Mouse (Mus musculus): Measurements from ENCODE around the gene Prkch. TPM values are rescaled to one million over a fixed set of nuclear protein-coding genes. Genes with fewer than 3 reads are reported as not detected.

Gene Prkch
- polyA plus RNA-seq, 1 experiment = 0.02 TPM

GRCm38 (mm10) chr12:73687077-73688035 lies 102.8 kb downstream of the Prkch start:
- TF ChIP-seq USF1 (IDR thresholded peaks at IDR 0.05; ENCODE audit: low read depth) (no peak), FOSL1 (IDR thresholded peaks at IDR 0.05; ENCODE audit: insufficient read depth, low read length, poor library complexity, severe bottlenecking) (no peak), CEBPB (IDR thresholded peaks at IDR 0.05; ENCODE audit: low read depth) (peak; percentile 6), MYOD1 (IDR thresholded peaks at IDR 0.05; ENCODE audit: control insufficient read depth, insufficient read length, low read depth) (no peak), MYOG (IDR thresholded peaks at IDR 0.05; ENCODE audit: control insufficient read depth, extremely low read depth, insufficient read length) (no peak), CTCF (IDR thresholded peaks at IDR 0.05; ENCODE audit: control insufficient read depth, insufficient read depth, insufficient read length) (no peak), MAX (IDR thresholded peaks at IDR 0.05) (no peak)
- H3K36me3 ChIP-seq (ENCODE audit: control insufficient read depth, insufficient read depth) = no peaks in the 10 kb centered on the region

GRCm38 (mm10) chr12:73692321-73692720 lies 107.7 kb downstream of the Prkch start:
- Histone ChIP-seq H3K27me3 (ENCODE audit: control insufficient read depth, insufficient read depth, insufficient read length) (peaks cover 11% of the 10 kb centered on the region), H3K4me3 (ENCODE audit: insufficient read depth, poor library complexity, severe bottlenecking) (no peak overlapping the region)
- TF ChIP-seq MAX (IDR thresholded peaks at IDR 0.05) (no peak), CEBPB (IDR thresholded peaks at IDR 0.05; ENCODE audit: low read depth) (no peak), USF1 (IDR thresholded peaks at IDR 0.05; ENCODE audit: low read depth) (no peak), CTCF (IDR thresholded peaks at IDR 0.05; ENCODE audit: control insufficient read depth, insufficient read depth, insufficient read length) (no peak), MYOD1 (IDR thresholded peaks at IDR 0.05; ENCODE audit: control insufficient read depth, insufficient read length, low read depth) (no peak), MYOG (IDR thresholded peaks at IDR 0.05; ENCODE audit: control insufficient read depth, extremely low read depth, insufficient read length) (no peak), FOSL1 (IDR thresholded peaks at IDR 0.05; ENCODE audit: insufficient read depth, low read length, poor library complexity, severe bottlenecking) (no peak)

More at GRCm38 (mm10) chr12:73687077-73688035, 102.8 kb downstream of the Prkch start:
- Histone ChIP-seq H3K79me2 (ENCODE audit: control insufficient read depth, insufficient read depth) (no peaks in the 10 kb centered on the region), H3K79me3 (ENCODE audit: low read depth) (no peaks in the 10 kb centered on the region), H3ac (ENCODE audit: control insufficient read depth, insufficient read length, low read depth) (no peak overlapping the region), H3K27me3 (ENCODE audit: control insufficient read depth, insufficient read depth, insufficient read length) (peaks cover 34% of the 10 kb centered on the region), H3K4me3 (ENCODE audit: insufficient read depth, poor library complexity, severe bottlenecking) (no peak overlapping the region)

GRCm38 (mm10) chr12:73693347-73693746 lies 108.8 kb downstream of the Prkch start:
- Histone ChIP-seq H3K79me2 (ENCODE audit: control insufficient read depth, insufficient read depth) (no peaks in the 10 kb centered on the region), H3K4me3 (ENCODE audit: insufficient read depth, poor library complexity, severe bottlenecking) (no peak overlapping the region), H3ac (ENCODE audit: control insufficient read depth, insufficient read length, low read depth) (no peak overlapping the region), H3K79me3 (ENCODE audit: low read depth) (no peaks in the 10 kb centered on the region), H3K27me3 (ENCODE audit: control insufficient read depth, insufficient read depth, insufficient read length) (peaks cover 9% of the 10 kb centered on the region), H3K36me3 (ENCODE audit: control insufficient read depth, insufficient read depth) (no peaks in the 10 kb centered on the region)
- TF ChIP-seq MYOG (IDR thresholded peaks at IDR 0.05; ENCODE audit: control insufficient read depth, extremely low read depth, insufficient read length) = no peak
- TF ChIP-seq FOSL1 (IDR thresholded peaks at IDR 0.05; ENCODE audit: insufficient read depth, low read length, poor library complexity, severe bottlenecking) = no peak
- TF ChIP-seq CTCF (IDR thresholded peaks at IDR 0.05; ENCODE audit: control insufficient read depth, insufficient read depth, insufficient read length) = peak; percentile 12

More at GRCm38 (mm10) chr12:73692321-73692720, 107.7 kb downstream of the Prkch start:
- H3ac ChIP-seq (ENCODE audit: control insufficient read depth, insufficient read length, low read depth) = no peak overlapping the region
- H3K79me2 ChIP-seq (ENCODE audit: control insufficient read depth, insufficient read depth) = no peaks in the 10 kb centered on the region
- no peaks in the 10 kb centered on the region for H3K79me3 ChIP-seq (ENCODE audit: low read depth)
- H3K36me3 ChIP-seq (ENCODE audit: control insufficient read depth, insufficient read depth) = no peaks in the 10 kb centered on the region

GRCm38 (mm10) chr12:73694690-73695089 lies 110.1 kb downstream of the Prkch start:
- TF ChIP-seq MYOD1 (IDR thresholded peaks at IDR 0.05; ENCODE audit: control insufficient read depth, insufficient read length, low read depth) = no peak
- no peak for TF ChIP-seq MAX (IDR thresholded peaks at IDR 0.05)
- no peak for TF ChIP-seq FOSL1 (IDR thresholded peaks at IDR 0.05; ENCODE audit: insufficient read depth, low read length, poor library complexity, severe bottlenecking)
- no peak for TF ChIP-seq USF1 (IDR thresholded peaks at IDR 0.05; ENCODE audit: low read depth)
- TF ChIP-seq CTCF (IDR thresholded peaks at IDR 0.05; ENCODE audit: control insufficient read depth, insufficient read depth, insufficient read length) = no peak
- TF ChIP-seq CEBPB (IDR thresholded peaks at IDR 0.05; ENCODE audit: low read depth) = no peak
- H3K27me3 ChIP-seq (ENCODE audit: control insufficient read depth, insufficient read depth, insufficient read length) = peaks cover 3% of the 10 kb centered on the region
- H3K36me3 ChIP-seq (ENCODE audit: control insufficient read depth, insufficient read depth) = no peaks in the 10 kb centered on the region
- no peaks in the 10 kb centered on the region for H3K79me2 ChIP-seq (ENCODE audit: control insufficient read depth, insufficient read depth)
- no peak overlapping the region for H3K4me3 ChIP-seq (ENCODE audit: insufficient read depth, poor library complexity, severe bottlenecking)
- H3ac ChIP-seq (ENCODE audit: control insufficient read depth, insufficient read length, low read depth) = no peak overlapping the region
- no peaks in the 10 kb centered on the region for H3K79me3 ChIP-seq (ENCODE audit: low read depth)

- TF ChIP-seq USF1 (IDR thresholded peaks at IDR 0.05; ENCODE audit: low read depth) (no peak), FOSL1 (IDR thresholded peaks at IDR 0.05; ENCODE audit: insufficient read depth, low read length, poor library complexity, severe bottlenecking) (no peak), CEBPB (IDR thresholded peaks at IDR 0.05; ENCODE audit: low read depth) (no peak), MYOG (IDR thresholded peaks at IDR 0.05; ENCODE audit: control insufficient read depth, extremely low read depth, insufficient read length) (no peak), CTCF (IDR thresholded peaks at IDR 0.05; ENCODE audit: control insufficient read depth, insufficient read depth, insufficient read length) (no peak), MYOD1 (IDR thresholded peaks at IDR 0.05; ENCODE audit: control insufficient read depth, insufficient read length, low read depth) (no peak), MAX (IDR thresholded peaks at IDR 0.05) (no peak)
- H3K27me3 ChIP-seq (ENCODE audit: control insufficient read depth, insufficient read depth, insufficient read length) = peaks cover 3% of the 10 kb centered on the region
- H3K79me2 ChIP-seq (ENCODE audit: control insufficient read depth, insufficient read depth) = no peaks in the 10 kb centered on the region
- no peaks in the 10 kb centered on the region for H3K36me3 ChIP-seq (ENCODE audit: control insufficient read depth, insufficient read depth)
- H3K4me3 ChIP-seq (ENCODE audit: insufficient read depth, poor library complexity, severe bottlenecking) = no peak overlapping the region
- no peak overlapping the region for H3ac ChIP-seq (ENCODE audit: control insufficient read depth, insufficient read length, low read depth)
- no peaks in the 10 kb centered on the region for H3K79me3 ChIP-seq (ENCODE audit: low read depth)
These were observed 110.5 kb downstream of the Prkch start for GRCm38 (mm10) chr12:73695110-73695509.
